Mouse (Mus musculus) layer of hippocampus, postnatal 25 days (tissue): ENCODE measurements around the gene Rnase11. TPM values are rescaled to one million over a fixed set of nuclear protein-coding genes. Genes with fewer than 3 reads are reported as not detected.
A peak's percentile ranks its signal among the peaks of the same experiment; 100 is the strongest.
"Not testable (repeated sequence)": the region's sequence is repeated elsewhere in the genome, so short reads cannot be mapped to it uniquely, and the experiment has no call there.

ENCODE experiments used
- DNase-seq, 2 experiments: peaks; one replicate each; pipeline ENCODE4 v3.0.0; 2022; ENCODE audit warnings: mixed read lengths in 2 of 2, low spot score in 1 of 2; ENCODE audit errors: extremely low spot score in 1 of 2
- total RNA-seq, 2 experiments: library from RNA; stranded (reverse); gene quantifications; 2 replicates each; pipeline ENCODE4 v1.2.3; 2021

The Rnase11 gene
- total RNA-seq, 2 experiments from 2014 or later: not detected

GRCm38 (mm10) chr14:51017256-51017655, 32.7 kb downstream of the Rnase11 start:
- no peak for DNase-seq

- no peak for DNase-seq
Measured at GRCm38 (mm10) chr14:51015780-51016179, 34.2 kb downstream of the Rnase11 start.

GRCm38 (mm10) chr14:51014724-51015123, 35.2 kb downstream of the Rnase11 start:
- DNase-seq: not testable (repeated sequence)

- no peak for DNase-seq
Measured at GRCm38 (mm10) chr14:51009572-51009971, 40.4 kb downstream of the Rnase11 start.

- DNase-seq: no peak
Measured at GRCm38 (mm10) chr14:51008781-51009180, 41.2 kb downstream of the Rnase11 start.

- peak; percentile 11 to 13 for DNase-seq
Measured at GRCm38 (mm10) chr14:51007914-51008713, 41.8 kb downstream of the Rnase11 start.

- DNase-seq: no peak
Measured at GRCm38 (mm10) chr14:51007152-51007801, 42.7 kb downstream of the Rnase11 start, which contains the start of gene Rnase10. TSS of gene Rnase10 (plus strand) at chr14:51007751.

Other genes starting within 250 kb of the Rnase11 start
- under 1 TPM in 1 of 2 experiments, not detected in 1; 0.69 TPM for gene Ccnb1ip1, start 242.4 kb downstream of the Rnase11 start, total RNA-seq
- gene Parp2, start 242.3 kb downstream of the Rnase11 start, total RNA-seq: 10 to 100 TPM; 26.3 to 29.0 TPM
- 1 to 10 TPM; 2.1 to 3.1 TPM for gene Tep1, start 179.6 kb downstream of the Rnase11 start, total RNA-seq
- 1 to 10 TPM; 3.2 to 3.3 TPM for gene Klhl33, start 152.7 kb downstream of the Rnase11 start, total RNA-seq
- 10 to 100 TPM; 34.6 to 37.0 TPM for gene Osgep, start 125.3 kb downstream of the Rnase11 start, total RNA-seq
- gene Apex1, start 125.2 kb downstream of the Rnase11 start, total RNA-seq: 10 to 100 TPM; 67.4 to 75.4 TPM
- 10 to 100 TPM; 85.3 to 88.8 TPM for gene Pip4p1, start 119.3 kb downstream of the Rnase11 start, total RNA-seq
- 10 to 100 TPM; 13.0 to 17.4 TPM for gene Pnp, start 119.1 kb downstream of the Rnase11 start, total RNA-seq
- gene Gm49342, start 105.6 kb downstream of the Rnase11 start, total RNA-seq: 10 to 100 TPM in 1 of 2 experiments, 1 to 10 TPM in 1; 8.9 to 14.9 TPM
- 1 to 10 TPM in 1 of 2 experiments, under 1 TPM in 1; 0.62 to 1.1 TPM for gene Pnp2, start 94.2 kb downstream of the Rnase11 start, total RNA-seq
- not detected for gene Rnase10, start 42.4 kb downstream of the Rnase11 start, total RNA-seq
- not detected for gene Rnase9, start 8.3 kb downstream of the Rnase11 start, total RNA-seq
- gene Rnase12, start 7.5 kb upstream of the Rnase11 start, total RNA-seq: not detected
- gene Olfr750, start 24.3 kb upstream of the Rnase11 start, total RNA-seq: not detected
- 10 to 100 TPM; 17.0 to 19.4 TPM for gene Rnase4, start 40.9 kb upstream of the Rnase11 start, total RNA-seq
- 1 to 10 TPM; 3.4 to 4.7 TPM for gene Ang, start 41.0 kb upstream of the Rnase11 start, total RNA-seq
- not detected for gene Eddm3b, start 64.3 kb upstream of the Rnase11 start, total RNA-seq
- gene Rnase6, start 73.7 kb upstream of the Rnase11 start, total RNA-seq: under 1 TPM in 1 of 2 experiments, not detected in 1; 0.25 TPM
- gene Rnase1, start 96.6 kb upstream of the Rnase11 start, total RNA-seq: 1 to 10 TPM; 2.4 to 3.4 TPM
- gene Rnase2b, start 112.1 kb upstream of the Rnase11 start, total RNA-seq: under 1 TPM in 1 of 2 experiments, not detected in 1; 0.37 TPM
- gene Ang2, start 149.0 kb upstream of the Rnase11 start, total RNA-seq: not detected
- not detected for gene Ear14, start 153.2 kb upstream of the Rnase11 start, total RNA-seq
- not detected for gene Rnase2a, start 205.9 kb upstream of the Rnase11 start, total RNA-seq